Mouse (Mus musculus): ENCODE measurements around the gene Rap1gap2. TPM values are rescaled to one million over a fixed set of nuclear protein-coding genes. Genes with fewer than 3 reads are reported as not detected.
A peak's percentile ranks its signal among the peaks of the same experiment; 100 is the strongest.

Gene Rap1gap2
- total RNA-seq (2021) (10 to 100 TPM in 1 of 2 experiments, 1 to 10 TPM in 1; 6.1 to 12.9 TPM), polyA plus RNA-seq (2012; rRNA removed) (4.8 and 5.1 TPM in 2 replicates)
- long read RNA-seq, partial matches to known transcripts, result 1 of 4 reads
- long read RNA-seq, other reads (novel, unspliced or antisense), result 3 of 4 reads

- DNase-seq, result peak; percentile 37
Measured at GRCm38 (mm10) chr11:74610545-74611176, at the start of gene Rap1gap2. Gene Rap1gap2, minus strand, starts transcription at chr11:74610915.

DNA sequence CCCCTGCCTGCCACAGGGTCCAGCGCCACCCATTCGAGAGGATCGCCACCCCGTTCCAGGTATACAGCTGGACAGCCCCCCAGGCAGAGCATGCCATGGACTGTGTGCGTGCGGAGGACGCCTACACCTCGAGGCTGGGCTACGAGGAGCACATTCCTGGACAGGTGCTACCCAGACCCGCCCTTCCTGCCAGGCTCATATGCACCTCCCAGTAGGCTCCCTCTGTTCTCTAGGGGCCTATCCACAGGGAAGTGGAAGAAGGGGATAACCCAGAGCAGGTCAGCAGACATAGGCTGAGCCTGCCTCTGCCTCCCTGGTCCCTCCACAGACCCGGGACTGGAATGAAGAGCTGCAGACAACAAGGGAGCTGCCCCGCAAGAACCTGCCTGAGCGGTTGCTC is 49.6 kb upstream of the Rap1gap2 start:
- DNase-seq, result no peak

DNA sequence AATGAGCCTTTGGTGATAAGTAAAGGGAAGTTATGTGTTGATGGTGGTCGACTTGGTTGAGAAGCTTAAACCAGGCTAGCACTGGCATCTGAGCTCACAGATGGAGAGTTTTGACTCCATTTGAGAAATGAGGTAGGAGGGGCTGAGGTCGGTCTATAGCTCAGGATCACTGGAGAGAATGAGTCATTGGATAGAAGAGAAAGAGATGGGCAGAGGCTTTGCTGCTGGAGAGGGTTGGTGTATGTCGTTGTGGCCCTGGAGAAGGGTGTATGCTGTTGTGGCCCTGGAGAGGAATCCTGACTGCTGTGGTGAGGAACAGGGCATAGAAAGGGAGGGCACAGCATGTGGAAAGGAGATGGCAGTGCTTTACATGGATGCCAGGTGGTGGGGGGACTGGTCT is 45.2 kb upstream of the Rap1gap2 start:
- DNase-seq, result peak; percentile 73

- peak; percentile 76 for DNase-seq
Measured at GRCm38 (mm10) chr11:74653385-74653784, 42.7 kb upstream of the Rap1gap2 start.

DNA sequence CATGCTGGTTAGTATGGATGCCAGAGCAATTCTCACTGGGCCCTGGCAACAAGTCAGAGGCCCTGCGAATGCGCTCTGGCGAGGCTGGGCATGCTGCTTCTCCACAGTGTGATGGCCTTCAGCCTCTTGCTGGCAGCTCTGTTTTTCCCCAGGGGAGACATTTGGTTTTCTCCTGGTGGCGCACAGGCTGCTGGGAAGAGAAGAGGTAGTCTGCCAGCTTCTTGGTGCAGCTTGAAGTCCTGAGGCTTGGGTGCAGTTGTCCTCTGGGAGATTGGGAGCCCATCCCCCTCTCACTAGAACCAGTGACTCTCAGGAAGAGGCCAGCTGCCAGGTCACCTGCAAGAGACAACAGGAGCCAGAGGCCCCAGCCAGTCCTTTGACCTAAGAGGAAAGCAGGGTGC is 42.1 kb upstream of the Rap1gap2 start:
- peak; percentile 83 for DNase-seq

- DNase-seq, result peak; percentile 62
Measured at GRCm38 (mm10) chr11:74650576-74651100, 39.9 kb upstream of the Rap1gap2 start.

DNA sequence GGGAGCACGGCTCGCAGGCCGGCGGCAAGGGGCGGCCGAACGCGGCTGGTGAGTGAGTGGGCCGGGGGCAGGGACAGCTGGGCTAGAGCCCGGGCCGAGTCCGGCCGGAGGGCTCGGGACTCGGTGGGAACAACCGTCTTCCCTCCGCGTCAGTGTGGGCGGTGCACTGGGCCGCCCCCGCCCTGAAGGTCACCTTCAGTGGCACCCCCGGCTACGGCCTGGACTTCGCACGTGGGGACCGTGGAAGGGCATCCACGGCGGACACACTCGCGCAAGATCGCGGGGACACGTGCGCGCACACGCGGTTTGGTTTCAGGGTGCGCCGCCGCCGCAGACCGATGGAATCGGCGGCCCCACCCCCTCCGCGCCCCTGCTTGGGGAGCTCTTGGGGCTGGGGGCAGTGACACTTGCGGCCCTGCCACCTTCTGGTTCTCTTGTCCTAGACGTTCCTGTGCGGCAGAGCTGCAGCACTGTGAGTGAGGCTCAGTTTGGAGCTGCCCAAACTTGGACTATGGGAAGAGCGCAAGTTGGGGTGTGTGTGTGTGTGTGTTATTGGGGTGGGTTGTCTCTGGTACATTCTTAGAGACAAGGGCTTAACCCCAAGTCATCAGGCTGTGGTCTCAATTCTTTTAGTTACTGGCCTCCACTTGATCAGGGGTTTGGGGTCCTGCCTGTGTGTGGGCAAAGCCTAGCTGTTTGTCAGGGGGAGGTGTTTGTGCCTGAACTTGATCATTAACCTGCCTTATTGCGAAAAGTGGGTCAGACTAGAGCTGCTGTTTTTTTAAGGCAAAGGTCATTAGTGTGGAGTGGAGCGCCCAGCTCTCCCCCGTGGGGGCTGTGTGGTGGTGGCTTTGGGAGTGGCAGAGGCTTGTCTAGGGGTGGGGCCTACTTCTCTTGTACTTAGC is 39.2 kb upstream of the Rap1gap2 start:
- peak; percentile 83 for DNase-seq

DNA sequence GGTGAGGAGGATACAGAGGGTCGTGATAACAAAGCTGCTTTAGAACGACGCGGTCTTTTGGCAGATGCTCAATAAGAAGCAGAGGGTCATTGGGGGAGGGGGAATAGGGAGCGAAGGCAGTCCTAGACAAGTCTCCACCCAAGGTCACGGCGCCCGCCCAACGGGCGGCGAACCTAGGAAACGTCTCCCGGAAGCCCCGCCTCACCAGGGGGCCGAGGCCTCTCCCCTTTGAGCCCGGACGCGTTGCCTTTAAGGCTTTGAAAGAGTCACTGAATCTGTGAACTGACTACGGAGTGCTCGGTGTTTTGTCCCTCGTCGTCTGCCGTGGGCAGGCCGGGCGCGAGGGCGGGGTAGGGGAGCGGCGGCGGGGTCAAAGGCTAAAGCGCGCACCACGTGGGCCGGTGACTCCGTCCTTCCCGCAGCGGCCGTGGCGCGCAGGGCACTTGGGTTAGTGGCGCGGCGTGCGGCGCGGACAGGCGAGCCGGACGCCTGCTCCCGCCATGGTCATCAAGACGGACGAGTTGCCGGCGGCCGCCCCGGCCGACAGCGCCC is 38.5 kb upstream of the Rap1gap2 start, which contains the start of gene Cluh:
TSS of gene Cluh (plus strand) at position 401 of the 552 bp plus-strand sequence.
- peak; percentile 99 for DNase-seq

GRCm38 (mm10) chr11:74648676-74649075 is 38.0 kb upstream of the Rap1gap2 start:
- DNase-seq, result no peak

DNA sequence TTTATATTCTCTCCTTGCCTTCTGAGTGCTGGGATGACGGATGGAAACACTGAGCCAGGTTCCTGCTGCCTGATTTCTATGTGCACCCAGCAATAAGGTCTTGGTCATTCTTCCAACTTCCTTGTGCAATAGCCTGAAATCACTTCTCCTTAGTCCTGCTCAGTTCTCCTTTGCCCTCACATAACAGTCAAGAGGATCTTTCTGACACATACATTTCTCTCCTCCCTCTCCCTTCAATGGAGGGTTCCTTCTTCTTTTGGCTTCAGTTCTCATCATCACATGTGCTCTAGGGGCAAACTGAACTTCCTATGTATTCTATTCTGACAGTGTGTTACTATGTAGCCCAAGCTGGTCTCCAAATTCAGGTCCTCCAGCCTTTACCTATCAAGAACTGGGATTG is 37.3 kb upstream of the Rap1gap2 start:
- no peak for DNase-seq

GRCm38 (mm10) chr11:74639628-74640027 is 28.9 kb upstream of the Rap1gap2 start:
- no peak for DNase-seq

DNA sequence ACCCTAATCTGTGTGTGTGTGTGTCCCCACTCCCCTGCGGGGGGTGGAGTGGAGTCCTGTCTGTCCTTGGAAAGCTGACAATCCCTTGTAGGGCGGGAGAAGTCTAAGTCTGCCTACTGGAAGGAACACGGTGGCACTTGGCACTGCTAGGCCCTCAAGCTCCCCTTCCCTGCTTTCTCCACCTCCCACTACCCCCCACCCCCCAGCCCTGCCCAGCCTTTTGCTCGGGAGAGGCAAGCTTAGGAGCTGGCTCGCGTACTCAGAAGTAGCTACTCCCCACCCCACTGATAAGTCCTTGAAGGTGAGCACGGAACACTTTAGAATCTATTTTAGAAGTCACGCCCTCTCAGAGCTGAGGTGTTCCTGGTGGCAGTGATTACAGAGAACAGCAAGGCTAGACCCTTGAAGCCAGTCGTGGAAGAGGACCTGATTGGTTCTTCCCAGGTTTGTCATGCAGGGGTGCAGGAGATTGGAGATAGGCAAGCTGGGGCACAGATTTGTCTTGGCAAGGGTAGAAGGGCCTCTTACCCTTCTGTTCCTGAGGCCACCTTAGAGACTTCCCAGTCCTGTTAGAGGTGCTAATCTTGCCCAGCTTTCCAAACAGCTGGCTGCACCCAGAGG is 28.2 kb upstream of the Rap1gap2 start:
- DNase-seq, result no peak

DNA sequence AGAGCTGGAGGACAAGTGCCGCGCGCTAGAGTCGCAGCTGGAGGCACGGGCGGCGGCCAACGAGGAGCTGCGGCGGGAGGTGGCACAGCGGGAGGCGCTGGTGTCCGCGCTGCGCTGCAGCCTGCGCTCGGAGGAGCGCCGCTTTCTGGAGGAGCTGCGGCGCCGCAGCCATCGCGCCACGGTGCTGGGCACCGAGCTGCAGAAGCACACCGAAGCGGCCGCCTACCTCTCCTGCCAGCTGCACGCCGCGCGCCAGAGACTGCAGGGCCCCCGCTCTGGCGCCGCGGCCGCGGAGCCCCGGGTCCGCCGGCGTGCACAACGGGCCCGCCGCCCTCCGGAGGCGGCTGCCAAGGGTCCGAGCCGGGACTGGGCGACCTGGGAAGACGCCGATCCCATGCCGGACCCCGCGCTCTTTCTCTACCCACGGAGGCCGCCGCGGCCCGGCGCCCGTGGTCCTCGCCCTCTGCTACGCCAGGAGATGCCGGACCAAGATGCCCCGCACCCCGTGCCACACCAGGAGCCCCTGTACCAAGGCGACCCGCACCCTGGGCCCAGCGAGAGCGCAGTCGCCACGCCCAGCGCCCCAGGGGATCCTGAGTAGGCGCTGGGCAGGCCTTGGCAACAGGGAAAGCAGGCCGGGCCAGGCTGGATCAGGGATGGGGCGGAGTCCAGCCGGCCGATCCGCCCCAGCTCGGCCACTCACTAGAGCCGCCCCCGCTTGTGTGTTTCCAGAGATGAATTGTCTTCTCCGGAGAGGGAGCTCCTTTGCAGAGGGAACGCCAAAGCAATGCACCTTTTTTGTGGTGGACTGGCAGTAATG is 27.5 kb upstream of the Rap1gap2 start:
- peak; percentile 93 for DNase-seq

- DNase-seq, result no peak
Measured at GRCm38 (mm10) chr11:74637486-74637885, 26.8 kb upstream of the Rap1gap2 start.

DNA sequence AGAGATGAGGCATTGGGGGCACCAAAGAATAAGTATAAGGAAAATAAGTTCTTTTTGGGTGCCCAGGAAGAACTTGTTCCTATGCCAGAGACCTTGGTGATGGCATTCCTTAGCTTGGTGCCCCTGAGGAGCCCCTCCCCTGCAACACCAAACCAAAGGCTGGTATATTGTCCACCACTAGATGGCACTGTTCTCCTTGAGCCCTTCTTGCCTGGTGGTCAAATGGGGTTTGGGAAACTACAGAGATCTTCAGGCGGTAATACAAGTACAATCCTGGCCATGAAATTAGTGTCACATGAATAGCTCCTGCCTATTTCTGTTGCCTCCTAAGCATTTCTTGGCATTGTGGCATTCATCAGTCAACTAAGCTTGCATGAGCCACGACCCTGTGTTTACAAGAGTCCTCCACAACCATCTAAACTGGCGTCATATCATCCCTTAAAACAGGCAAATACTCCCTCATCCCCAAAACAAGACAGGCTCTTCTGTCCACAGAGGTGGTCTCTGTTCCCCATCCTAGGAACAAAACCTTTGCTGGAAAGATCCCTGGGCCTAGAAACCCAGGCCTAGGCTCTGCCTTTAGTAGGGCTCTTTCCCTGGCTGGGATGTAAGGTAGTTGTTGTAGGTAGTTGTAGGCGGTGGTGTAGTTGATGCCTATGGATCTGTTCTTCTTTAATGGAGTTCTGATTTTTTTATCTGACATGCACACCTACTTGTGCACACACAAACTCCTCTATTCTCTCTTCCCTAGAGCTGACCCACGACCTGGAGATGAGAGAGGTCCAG is 24.0 kb upstream of the Rap1gap2 start:
- peak; percentile 67 for DNase-seq

- DNase-seq, result no peak
Measured at GRCm38 (mm10) chr11:74631880-74632789, 21.4 kb upstream of the Rap1gap2 start.

GRCm38 (mm10) chr11:74627481-74627880 is 16.8 kb upstream of the Rap1gap2 start:
- DNase-seq, result no peak

GRCm38 (mm10) chr11:74625333-74625732 is 14.6 kb upstream of the Rap1gap2 start:
- no peak for DNase-seq

DNA sequence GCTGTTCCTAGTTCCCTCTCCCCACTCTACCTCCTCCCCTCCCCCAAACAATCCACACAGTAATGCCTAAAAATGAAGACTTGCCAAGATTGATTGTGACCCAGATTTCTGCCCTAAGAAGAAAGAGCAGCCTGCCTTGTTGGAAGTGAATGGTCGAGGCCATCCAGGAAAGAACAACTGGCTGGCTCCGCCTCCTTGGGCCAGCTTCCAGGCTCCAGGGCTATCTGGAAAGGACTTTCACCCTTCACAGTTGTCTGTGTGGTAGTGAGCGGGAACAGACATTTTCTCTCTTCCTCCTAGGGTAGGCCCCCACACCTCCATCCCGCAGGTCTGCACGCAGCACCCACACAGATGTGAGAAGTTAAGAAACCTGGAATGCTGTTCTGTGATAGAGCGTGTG is 13.0 kb upstream of the Rap1gap2 start:
- DNase-seq, result peak; percentile 72
